Mouse (Mus musculus) mesoderm, embryonic 11.5 days (tissue): ENCODE measurements around the gene Prickle2.
A peak's percentile ranks its signal among the peaks of the same experiment; 100 is the strongest.

Experiments used
- DNase-seq: peaks from one replicate; pipeline ENCODE4 v3.0.0-alpha.2; 2012; ENCODE audit warnings: low read depth, low spot score

Prickle2 gene

GRCm38 (mm10) chr6:92667544-92667943, 38.4 kb downstream of the Prickle2 start:
- no peak for DNase-seq

GRCm38 (mm10) chr6:92665530-92665989, 40.4 kb downstream of the Prickle2 start:
- peak; percentile 66 for DNase-seq

DNA sequence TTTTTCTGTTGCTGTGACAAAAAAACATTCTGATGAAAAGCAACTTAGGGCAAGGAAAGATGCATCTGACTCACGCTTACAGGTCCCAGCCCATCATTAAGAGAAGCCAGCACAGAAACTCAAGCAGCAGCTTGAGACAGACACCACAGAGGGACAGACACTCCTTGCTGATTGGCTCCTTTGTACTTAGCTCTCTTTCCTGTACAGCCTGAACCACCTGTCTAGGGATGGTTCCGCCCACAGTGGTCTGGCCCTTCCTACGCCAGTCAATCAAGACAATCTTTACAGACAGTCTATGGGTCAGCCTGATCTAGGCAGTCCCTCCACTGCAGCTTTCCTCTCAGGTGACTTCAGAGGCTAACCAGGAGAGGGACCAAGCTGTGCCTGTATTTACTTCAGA, 42.1 kb downstream of the Prickle2 start:
- DNase-seq = no peak

DNA sequence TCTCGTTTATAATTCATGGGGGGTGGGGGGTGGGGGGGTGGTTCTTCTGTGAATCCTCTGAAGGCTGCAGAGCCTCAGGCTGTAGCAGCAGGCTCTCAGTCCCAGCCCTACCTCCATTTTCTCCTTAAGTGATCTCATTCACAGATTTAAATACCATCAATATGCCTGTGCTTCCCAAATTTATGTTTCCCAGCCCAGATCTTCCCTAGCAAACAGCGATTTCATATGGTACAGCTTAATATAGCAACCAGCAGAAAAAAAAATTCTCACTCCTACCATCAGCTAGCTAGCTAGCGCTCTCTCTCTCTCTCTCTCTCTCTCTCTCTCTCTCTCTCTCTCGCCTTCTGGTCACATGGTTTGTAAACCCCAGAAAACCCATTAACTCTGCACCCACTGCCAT, 42.5 kb downstream of the Prickle2 start:
- DNase-seq = no peak

DNA sequence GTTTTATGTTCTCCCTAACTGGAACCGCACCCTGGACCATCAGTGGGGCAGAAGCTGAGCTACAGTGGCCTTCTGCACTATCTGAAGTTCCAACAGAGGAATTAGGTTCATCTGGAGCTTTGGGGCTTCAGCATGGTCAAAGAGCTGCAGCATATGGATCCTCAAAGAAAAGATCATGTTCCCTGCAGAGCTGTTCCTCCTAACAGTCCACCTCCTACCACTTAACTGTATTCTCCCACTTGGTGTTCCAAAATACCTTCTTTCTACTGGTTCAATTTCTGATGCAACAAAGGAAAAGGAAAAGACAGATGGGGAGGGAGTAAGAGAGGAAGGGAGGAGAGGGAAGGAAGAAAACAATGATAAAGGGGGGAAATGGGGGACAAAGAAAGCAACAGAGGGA, 56.9 kb downstream of the Prickle2 start:
- no peak for DNase-seq

- DNase-seq = no peak
These were observed 57.4 kb downstream of the Prickle2 start for GRCm38 (mm10) chr6:92648571-92648970.

DNA sequence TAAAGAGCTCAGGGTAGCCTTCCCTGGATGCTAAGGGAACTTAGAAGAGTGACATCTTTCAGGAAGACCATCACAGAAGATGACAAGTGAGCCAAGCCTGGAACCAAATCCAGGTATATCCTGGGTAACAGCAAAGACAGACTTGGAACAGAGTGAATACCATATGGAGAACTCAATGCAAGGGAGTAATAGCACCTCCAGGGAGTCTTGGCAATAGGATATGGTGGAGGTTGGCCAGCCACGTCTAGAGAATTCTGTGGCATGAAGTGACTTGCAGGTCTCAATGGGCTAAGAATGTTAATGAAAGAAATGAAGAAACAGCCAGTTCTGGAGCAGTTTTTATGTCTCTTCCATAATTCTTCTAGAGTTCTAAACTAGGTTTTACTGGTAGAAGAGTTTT, 63.0 kb downstream of the Prickle2 start:
- no peak for DNase-seq

GRCm38 (mm10) chr6:92641956-92642355, 64.0 kb downstream of the Prickle2 start:
- no peak for DNase-seq

- no peak for DNase-seq
These were observed 65.1 kb downstream of the Prickle2 start for GRCm38 (mm10) chr6:92640896-92641295.

DNA sequence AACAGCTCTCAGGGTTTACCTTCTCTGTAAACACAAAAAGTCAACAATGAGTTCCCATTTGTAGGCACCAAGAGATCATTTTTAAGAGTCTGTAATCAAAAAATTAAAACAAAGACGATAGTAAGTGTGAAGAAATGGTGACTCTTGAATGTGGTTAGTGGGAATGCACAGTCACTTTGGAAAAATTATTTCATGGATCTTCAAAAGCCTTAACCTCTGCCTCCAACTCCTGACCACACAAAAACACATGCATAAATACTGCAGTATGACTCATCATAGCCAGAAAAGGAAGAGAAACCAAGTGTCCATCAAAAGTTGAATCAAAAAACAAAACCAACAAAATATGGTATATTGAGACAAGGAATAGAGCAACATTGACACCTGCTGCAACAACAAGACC, 69.5 kb downstream of the Prickle2 start:
- DNase-seq = no peak

DNA sequence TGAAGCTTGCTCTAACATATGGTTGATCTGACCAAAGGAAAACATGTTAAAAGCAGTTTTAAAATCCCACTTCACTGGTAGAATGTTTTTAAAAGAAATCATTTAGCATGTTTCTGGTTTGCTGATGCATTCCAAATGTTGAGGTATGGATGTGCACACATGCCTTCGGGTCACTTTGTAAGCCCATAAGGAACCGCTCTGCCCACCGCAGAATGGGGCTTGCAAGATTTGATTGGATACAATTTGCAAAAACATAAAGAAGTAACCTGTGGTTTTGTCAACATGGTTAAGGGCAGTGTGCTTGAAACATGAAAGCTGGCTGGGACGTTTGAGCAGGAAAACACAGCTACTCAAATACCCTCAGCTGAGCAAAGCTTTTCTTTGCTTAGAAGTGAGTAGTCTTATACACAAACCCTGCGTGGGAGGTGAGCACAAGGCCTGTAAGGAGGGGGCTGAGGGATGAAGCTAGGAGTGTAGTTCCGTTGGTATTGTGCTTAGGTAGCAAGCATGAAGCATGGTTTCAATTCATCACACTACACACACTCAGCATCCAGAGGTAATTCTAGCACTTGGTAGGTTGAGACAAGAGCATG, 71.0 kb downstream of the Prickle2 start:
- no peak for DNase-seq

- DNase-seq = no peak
These were observed 75.0 kb downstream of the Prickle2 start for GRCm38 (mm10) chr6:92630991-92631390.

GRCm38 (mm10) chr6:92627711-92628110, 78.2 kb downstream of the Prickle2 start:
- DNase-seq = no peak

DNA sequence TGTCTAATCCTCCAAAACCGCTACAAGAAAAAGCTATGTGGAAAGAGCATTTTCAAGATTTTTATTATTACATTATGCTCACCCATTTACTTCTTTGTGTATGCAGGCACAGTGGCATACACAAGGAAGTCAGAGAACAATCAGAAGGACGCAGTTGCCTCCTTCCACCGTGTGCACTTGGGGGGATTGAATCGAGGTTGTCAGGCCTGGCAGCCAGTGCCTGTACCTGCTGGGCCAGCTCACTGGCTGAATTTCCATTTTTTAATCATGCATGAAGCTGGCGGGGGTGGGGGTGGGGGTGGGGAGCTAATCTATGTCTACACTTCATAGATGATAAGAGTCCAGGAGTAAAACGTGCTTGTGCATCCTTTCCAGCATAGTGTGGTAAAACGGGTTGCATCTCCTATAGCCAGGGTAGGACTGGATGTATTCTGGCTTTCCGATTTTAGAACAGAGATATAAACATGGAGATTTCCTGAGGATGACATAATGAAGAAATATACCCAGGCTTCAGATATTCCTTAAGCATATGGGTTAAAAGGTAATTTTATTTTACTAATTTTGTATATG, 78.8 kb downstream of the Prickle2 start:
- DNase-seq = no peak

DNA sequence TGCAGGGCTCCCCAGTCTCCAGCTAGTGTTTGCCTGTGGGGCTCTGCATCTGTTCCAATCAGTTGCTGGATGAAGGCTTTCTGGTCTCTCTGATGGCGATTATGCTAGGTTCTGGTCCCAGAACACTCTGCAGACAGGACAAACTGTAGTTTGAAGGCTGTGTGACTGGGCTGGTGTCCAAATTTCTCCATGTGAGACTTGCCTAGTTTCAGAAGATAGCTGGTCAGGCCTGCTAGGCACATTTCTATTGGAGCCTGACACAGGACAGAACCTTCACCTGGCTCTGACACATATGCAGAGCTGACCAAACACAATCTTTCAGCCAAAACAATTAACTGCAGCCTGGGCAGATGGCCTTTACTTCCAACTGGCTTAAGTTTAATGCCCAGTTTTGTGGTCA, 80.0 kb downstream of the Prickle2 start:
- DNase-seq = no peak

- DNase-seq = no peak
These were observed 81.6 kb downstream of the Prickle2 start for GRCm38 (mm10) chr6:92624306-92624705.

DNA sequence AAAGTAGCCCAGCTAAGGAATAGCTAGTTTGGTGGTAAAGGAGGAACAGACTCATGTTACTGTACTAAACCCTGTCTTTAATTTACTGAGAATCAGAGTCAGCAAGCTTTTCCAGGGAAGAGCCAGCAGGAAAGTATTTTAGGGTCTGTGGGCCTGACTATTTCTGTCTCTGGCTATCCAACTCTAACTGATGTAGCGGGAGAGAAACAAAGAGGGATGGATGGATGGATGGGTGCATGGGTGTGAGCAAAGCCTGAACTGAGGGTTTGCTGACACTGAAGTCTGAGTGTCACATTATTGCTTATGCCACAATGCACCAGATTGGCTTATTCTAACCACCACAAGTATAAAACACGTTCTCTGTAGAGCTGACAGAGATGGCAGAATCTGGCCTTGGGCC, 88.8 kb downstream of the Prickle2 start:
- no peak for DNase-seq

GRCm38 (mm10) chr6:92614771-92615170, 91.2 kb downstream of the Prickle2 start:
- no peak for DNase-seq

DNA sequence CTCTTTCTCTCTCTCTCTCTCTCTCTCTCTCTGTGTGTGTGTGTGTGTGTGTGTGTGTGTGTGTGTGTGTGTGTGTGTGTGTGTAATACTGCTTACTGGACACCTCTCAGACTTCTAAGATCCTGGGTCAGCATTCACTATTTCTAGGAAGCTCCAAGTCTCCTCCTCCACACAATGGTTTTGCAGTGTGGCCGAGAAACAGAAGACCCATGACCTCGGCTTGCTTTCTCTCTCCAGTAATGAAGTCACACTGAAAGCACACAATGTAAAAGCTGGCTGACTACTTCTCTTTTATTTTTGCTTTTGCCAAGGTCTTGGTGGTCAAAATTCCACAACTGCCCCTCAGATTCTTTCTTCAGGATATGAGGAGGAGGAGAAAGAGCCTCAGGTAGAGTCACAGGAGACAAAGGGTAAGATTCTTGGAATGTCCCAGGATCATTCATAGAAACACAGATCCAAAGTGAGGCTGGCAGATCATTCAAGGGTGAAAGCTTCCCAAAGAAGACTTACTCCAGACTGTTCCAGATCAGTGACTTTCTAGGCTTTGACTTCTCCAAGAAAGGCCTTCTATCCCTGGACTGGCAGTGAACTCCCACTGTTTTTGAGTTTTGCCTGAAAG, 93.7 kb downstream of the Prickle2 start:
- no peak for DNase-seq

- DNase-seq = peak; percentile 47
These were observed 96.2 kb downstream of the Prickle2 start for GRCm38 (mm10) chr6:92609682-92610235.

GRCm38 (mm10) chr6:92609078-92609477, 96.9 kb downstream of the Prickle2 start:
- no peak for DNase-seq

GRCm38 (mm10) chr6:92605156-92605555, 100.8 kb downstream of the Prickle2 start:
- DNase-seq = no peak

GRCm38 (mm10) chr6:92596340-92596739, 109.6 kb downstream of the Prickle2 start:
- no peak for DNase-seq
